Mouse (Mus musculus) liver, embryonic 14.5 days (tissue): ENCODE measurements around the gene Slco2a1.

Experiments
- CTCF ChIP-seq: IDR thresholded peaks from 2 replicates; pipeline ENCODE4 v1.5.1; 2016; ENCODE audit warnings: antibody characterized with exemption, low read depth, control low read depth
- EP300 ChIP-seq: IDR thresholded peaks from 2 replicates; pipeline ENCODE4 v1.6.1; 2016; ENCODE audit warnings: antibody characterized with exemption, low read depth

DNA sequence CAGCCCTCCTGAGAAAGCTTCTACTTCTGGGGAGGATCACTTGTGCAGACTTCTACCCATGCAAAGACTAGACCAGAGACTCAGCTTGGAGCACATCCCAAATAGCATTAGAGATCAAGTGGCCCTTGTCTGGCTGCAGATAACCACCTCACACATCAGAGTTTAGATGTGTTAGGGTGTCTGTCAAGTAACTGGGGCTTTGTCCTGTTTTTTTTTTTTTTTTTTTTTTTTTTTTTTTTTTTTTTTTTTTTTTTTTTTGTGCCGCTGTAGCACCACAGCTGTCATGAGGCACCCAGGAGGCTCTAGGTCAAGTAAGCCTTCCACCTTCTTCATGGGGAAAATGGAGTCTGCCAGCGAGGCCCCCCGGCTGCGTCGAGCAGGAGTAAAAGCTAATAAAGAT is 42.7 kb downstream of the Slco2a1 start:
- no peak for TF ChIP-seq CTCF
- no peak for TF ChIP-seq EP300
